Mouse (Mus musculus) lung, adult 2 months (tissue): Measurements from ENCODE around the gene Pex14.

Experiments
- CTCF ChIP-seq: fragments of 200-500 bp; IDR thresholded peaks from 2 replicates; pipeline ENCODE4 v1.5.1; 2011; ENCODE audit warnings: mild to moderate bottlenecking, low read length, control low read depth; ENCODE audit not compliant: insufficient read depth
- POLR2A ChIP-seq: fragments of 200-500 bp; IDR thresholded peaks from 2 replicates; pipeline ENCODE4 v1.6.1; 2011; ENCODE audit warnings: low read depth, mild to moderate bottlenecking, control low read depth, low read length, borderline replicate concordance; ENCODE audit errors: extremely low read depth

DNA sequence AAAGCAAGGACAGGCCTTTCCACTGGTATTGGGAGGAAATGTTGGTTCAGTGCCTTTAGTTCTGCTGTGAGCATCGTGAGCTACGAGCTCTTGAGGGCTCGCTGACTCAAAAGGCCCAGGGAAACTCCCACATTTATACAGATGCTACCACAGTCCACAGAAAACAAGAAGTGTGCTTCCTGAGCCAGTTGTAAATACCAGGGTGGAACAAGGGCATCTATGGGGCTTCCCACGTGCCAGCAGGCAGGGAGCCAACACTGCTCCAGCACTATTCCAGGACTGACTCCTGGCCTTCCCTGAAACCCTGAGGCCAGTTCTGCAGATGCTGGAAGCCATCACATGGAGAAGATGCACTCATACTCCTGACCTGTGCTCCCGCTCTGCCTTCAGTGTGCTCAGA, 130.1 kb downstream of the Pex14 start:
- TF ChIP-seq POLR2A (no peak; the same call in 1 of the 2 replicates), CTCF (no peak)
